Mouse (Mus musculus) fibroblast of lung, adult 2 months (primary cell): ENCODE results near the gene Frmd3.
"Not testable (repeated sequence)": the region's sequence is repeated elsewhere in the genome, so short reads cannot be mapped to it uniquely, and the experiment has no call there.

Source experiments
- DNase-seq: peaks from one replicate; pipeline ENCODE4 v3.0.0-alpha.2; 2011; ENCODE audit warnings: low read depth

Frmd3 gene

DNA sequence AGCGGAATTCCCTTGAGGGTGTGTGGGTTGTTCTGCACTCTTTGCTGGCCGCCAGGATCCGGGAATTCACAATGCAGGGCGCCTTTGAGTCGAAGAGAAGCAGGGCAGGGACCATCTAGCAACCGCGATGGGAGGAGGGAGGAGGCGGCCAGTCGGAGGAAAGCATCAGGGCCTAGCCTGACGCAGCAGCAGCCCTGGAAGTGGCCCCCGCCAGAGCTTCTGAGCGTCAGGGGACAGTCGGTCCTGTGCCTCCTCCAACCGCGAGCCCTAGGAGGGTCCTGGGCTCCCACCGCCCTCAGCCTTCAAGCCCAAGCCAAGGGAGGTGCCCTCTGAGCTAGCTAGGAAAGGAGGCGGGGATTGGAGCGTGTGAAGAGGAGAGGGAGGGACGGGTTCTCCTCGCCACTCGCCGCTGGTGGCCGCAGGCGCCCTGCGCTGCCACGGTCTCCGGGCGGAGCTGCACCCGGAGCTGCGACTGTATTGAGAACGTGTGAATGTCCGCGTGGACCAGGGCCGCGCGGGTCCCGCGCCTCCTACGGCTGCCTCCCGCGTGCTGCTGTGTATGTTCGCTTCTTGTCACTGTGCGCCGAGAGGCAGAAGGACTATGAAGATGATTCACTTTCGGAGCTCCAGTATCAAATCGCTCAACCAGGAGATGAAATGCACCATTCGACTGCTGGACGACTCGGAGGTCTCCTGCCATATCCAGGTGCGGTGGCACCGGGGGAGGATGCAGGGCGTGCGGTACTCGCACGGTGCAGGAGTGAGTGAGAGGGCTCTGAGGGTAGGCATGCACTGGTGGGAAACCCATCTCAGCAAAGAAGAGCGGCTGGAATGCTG lies at the start of gene Frmd3:
Gene Frmd3 (plus strand): TSS at position 232 of the 837 bp plus-strand sequence.
- no peak for DNase-seq

DNA sequence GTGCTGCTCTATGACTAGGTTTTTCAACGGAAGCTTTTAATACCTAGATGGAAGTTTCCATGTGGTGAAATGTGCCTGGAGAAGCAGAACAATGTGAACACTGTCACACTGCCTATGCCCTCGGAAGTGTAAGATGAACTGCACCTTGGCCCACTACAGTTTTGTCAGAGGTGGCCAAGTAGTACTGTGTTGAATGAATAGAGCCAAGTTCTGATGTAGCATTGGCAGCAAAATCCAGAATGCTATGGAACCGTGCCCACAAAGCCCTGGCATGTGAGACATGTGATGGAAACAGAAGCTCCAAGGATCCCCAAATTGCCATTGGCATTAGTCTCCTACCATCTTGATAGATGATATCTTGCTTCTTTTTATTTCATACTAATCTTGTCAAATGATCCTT lies 32.8 kb upstream of the Frmd3 start:
- no peak for DNase-seq

DNA sequence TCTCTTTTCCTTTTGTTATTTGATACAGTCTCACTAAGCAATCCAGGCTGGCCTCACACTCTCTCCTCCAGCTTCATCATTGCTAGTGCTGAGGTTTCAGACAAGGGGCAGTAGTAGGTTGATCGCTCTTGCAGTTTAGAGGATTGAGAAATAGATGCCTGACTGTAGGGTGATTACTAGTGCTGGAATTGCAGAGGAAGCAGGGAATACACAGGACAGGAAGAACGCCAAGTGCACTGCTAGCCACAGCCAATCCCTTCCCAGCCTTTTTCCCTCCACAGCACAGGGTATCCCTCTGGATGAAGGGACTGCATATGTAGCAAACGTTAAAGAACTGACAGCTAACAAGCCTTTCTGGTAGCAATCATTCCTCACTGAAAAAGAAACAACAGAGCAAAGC lies 965 bp upstream of the Frmd3 start:
- no peak for DNase-seq

DNA sequence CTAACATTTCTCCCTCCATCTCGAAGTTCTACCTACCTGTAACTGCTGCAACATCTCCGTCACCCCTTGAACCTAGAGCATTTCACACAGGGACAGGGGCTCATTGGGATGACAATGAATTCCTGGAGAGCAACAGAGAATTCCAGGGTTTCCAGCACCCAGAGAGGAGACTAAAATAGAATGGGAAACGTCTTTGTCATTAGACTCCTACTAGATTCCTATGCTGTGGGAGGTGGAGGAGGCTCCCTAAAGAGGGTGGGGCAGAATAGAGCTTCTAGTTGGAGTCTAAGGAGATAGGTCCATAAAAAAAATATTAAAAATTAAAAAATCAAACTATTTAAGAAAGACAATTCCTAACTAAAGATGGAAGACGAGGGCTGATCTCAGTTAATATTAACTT lies 542 bp upstream of the Frmd3 start:
- DNase-seq, result no peak

GRCm38 (mm10) chr4:74014048-74014500 lies 832 bp downstream of the Frmd3 start:
- no peak for DNase-seq

GRCm38 (mm10) chr4:74020084-74020483 lies 6.8 kb downstream of the Frmd3 start:
- no peak for DNase-seq

DNA sequence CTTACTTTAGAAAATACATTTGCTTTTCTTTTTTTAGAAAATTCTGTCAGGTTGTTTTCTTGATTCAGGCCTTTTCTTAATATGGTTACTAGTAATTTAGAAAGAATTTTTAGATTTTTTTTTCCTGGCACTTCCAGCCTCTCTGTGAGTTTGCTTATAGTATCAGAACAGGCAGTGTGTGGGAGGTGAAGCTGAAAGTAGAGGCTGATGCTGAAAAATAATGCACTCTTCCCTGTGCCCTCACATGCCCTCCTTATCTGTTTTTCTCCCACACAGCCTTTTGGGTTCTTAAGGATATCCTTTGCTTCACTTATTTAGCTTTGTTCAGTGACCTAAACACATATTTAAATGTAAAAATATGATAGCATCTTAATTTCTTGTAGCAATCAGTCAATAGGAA lies 30.0 kb downstream of the Frmd3 start:
- DNase-seq, result no peak

GRCm38 (mm10) chr4:74051692-74052091 lies 38.5 kb downstream of the Frmd3 start:
- DNase-seq, result no peak

GRCm38 (mm10) chr4:74076727-74077126 lies 63.5 kb downstream of the Frmd3 start:
- no peak for DNase-seq

DNA sequence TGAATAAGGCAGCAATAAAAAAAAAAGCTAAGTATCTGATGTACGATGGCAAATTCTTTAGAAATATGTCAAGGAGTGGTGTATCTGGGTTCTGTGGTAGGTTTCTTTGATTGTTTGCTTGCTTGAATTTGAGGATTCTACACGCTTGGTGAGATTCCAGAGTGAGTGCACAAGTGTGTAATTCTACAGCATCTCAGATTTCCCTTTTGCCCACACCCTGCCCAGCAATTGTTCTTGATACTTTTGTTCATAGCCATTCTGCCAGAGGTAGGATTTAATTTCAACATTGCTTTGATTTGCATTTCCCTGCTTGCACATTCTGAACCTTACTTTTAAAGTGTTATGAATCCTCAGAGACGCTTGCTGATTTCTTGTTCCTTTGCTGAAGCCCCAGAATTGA lies 97.6 kb downstream of the Frmd3 start:
- DNase-seq, result no peak

- DNase-seq, result no peak
Observed at GRCm38 (mm10) chr4:74191528-74191927, 178.3 kb downstream of the Frmd3 start.

- no peak for DNase-seq
Observed at GRCm38 (mm10) chr4:74201281-74201811, 188.1 kb downstream of the Frmd3 start.

- not testable (repeated sequence) for DNase-seq
Observed at GRCm38 (mm10) chr4:74221780-74222179, 208.5 kb downstream of the Frmd3 start.

- peak; percentile 10 for DNase-seq
Observed at GRCm38 (mm10) chr4:74222360-74222759, 209.1 kb downstream of the Frmd3 start.

DNA sequence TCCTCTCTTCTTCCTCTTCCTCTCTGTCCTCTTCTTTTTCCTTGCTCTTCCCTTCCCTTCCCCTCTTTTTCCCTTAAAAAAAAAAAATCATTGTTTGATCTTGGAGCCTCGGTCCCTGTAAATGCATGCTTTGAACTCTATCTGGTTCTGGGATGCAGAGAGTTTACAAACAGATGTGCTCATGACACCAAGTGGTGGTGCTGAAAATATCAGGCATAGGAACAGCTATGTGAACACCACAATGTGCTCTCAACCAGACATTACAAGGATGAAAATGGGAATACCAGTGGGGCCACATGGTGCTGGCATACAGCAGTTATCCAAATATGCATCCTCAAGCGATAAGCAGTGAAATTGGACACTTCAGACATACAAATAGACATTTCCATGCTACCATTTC lies 211.0 kb downstream of the Frmd3 start:
- no peak for DNase-seq

- DNase-seq, result no peak
Observed at GRCm38 (mm10) chr4:74230994-74231393, 217.8 kb downstream of the Frmd3 start.

DNA sequence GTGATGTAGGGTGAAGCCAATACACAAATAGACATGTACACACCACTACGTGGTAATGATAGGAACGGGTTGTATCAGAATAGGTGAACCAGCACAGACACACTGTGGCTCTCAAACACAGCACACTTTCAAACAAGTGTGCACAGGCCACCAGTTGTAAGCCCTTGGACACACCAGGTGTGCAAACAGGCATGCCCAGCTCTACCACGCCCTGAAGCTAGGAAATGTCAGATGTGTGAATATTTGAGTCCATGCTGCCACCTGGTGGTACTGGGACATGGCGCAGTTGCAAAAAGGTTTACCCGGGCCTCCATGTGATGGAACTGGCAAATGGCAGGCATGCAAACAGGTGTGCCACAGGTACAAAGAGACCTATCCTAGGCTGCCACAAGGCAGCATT lies 218.2 kb downstream of the Frmd3 start:
- DNase-seq, result peak; percentile 4

GRCm38 (mm10) chr4:74233534-74233933 lies 220.3 kb downstream of the Frmd3 start:
- no peak for DNase-seq

DNA sequence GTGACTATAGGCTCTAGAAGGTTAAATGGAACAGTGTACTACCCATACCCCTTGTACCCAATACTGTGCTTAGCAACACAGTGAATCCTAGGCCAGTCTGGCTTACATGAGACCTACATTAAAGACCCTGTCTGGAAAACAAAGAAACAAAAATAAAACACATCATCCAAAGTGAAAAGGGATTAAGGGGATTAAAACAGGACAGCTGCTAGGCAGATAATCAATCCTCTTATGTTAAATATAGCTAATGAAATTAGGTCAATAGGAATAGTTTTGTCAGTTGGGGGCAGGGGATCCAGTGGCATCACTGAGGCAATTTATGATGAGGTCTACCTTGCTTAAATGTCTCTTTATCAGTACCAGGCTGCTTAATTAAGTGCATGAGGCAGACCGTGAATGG lies 228.9 kb downstream of the Frmd3 start, which contains the start of gene Kdm4c:
Gene Kdm4c (plus strand): TSS at position 322 of the 400 bp plus-strand sequence.
- DNase-seq, result no peak
